Mouse (Mus musculus): ENCODE measurements around the gene Plekho2. TPM values are rescaled to one million over a fixed set of nuclear protein-coding genes. Genes with fewer than 3 reads are reported as not detected.

Gene Plekho2
- polyA plus RNA-seq, 1 experiment from 2014 or later: 11.3 TPM

DNA sequence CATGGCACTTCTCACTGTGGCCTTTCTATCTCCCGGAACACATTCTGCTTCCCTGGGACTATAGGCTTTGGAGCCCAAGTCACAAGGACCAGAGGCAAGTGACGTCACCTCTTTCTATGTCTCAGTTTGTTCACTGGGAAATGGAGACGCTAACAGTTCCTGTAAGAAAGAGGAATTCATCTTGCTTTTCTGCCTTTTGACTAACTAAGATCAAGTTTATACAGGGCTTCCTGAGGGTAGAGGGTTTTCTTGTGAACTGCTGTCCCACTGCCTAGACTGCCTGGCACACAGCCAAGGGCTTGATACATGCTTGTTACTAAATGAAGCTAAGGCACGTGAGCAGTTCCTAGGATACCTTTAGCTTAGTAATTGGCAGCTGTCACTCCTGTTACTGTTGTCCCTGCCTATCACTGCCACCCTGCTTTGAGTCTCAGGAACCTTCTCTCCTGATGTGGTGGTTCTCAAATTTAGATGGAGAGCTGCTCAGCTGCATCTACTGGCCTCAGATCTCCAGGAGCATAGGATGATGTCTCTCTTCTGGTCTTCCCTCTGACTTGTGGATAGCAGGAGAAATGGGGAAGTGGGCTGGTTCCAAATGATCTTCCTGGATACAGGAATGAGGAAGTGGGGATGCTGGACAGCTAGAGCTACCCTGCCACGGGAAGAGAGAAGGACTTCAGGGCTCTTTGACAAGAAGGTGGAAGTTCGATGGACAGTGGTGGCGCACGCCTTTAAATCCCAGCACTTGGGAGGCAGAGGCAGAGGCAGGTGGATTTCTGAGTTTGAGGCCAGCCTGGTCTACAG is 4.2 kb downstream of the Plekho2 start:
- WGBS: 66% methylated on average over 8 of the region's 8 CpGs
- no peak overlapping the region for H3K9ac ChIP-seq (ENCODE audit: low read depth, low read length)
- no peaks in the 10 kb centered on the region for H3K36me3 ChIP-seq (ENCODE audit: control insufficient read depth, insufficient read depth, low read length)
- no peak for ATAC-seq
- H3K27ac ChIP-seq (ENCODE audit: low read length): no peak overlapping the region
- no peaks in the 10 kb centered on the region for H3K27me3 ChIP-seq (replicated peaks; ENCODE audit: control insufficient read depth, insufficient read depth, low read length)
- H3K4me2 ChIP-seq (ENCODE audit: low read depth, low read length): no peak overlapping the region
- no peak overlapping the region for H3K4me3 ChIP-seq (ENCODE audit: low read length)
- peaks cover 32% of the 10 kb centered on the region for H3K4me1 ChIP-seq (ENCODE audit: control insufficient read depth, insufficient read depth, low read length)
- H3K9me3 ChIP-seq (ENCODE audit: control insufficient read depth, low read length): no peaks in the 10 kb centered on the region

DNA sequence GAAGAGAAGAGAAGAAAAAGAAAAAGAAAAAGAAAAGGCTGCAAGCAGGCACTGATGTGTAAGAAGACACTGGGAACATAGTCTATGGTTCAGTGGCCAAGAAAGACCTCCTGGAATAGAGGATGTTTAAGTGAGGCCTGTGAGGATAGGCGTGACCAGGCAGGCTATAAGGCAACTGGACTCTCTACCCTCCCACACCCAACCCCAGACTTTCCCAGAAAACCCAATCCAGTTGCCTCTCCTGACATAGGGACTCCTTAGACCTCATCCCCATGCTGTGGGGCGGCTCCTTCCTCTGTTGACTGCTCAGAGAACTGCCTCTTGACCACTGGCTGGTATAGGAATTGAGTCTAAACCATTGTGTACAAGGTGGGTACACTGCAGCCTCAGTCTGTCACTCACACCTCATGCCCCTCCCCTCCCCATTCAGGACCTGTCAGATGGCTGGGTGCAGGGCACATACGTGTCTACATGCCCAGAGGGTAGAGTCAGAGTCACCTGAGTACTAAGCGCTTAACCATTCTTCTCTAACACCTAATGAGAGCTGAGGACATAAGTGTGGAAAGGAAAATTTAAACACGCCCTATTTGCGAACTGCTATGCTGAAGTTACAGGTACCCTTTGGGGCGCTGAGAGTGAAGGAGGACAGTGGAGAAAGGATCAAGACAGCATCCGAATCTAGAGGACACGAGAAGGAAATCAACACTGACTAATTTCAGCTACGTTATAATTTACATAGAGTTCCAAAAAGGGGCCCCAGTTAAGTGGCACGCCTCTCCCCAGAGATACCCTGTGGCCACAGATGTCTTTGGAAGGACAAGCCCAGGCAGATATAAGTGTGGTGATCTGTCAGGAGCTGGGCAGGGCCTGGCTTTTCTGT is 5.1 kb downstream of the Plekho2 start:
- WGBS: 82% methylated on average over 11 of the region's 11 CpGs
- no peak overlapping the region for H3K4me2 ChIP-seq (ENCODE audit: low read depth, low read length)
- no peaks in the 10 kb centered on the region for H3K9me3 ChIP-seq (ENCODE audit: control insufficient read depth, low read length)
- no peak for ATAC-seq
- no peak overlapping the region for H3K4me3 ChIP-seq (ENCODE audit: low read length)
- H3K9ac ChIP-seq (ENCODE audit: low read depth, low read length): no peak overlapping the region
- no peaks in the 10 kb centered on the region for H3K36me3 ChIP-seq (ENCODE audit: control insufficient read depth, insufficient read depth, low read length)
- no peak overlapping the region for H3K27ac ChIP-seq (ENCODE audit: low read length)
- no peaks in the 10 kb centered on the region for H3K27me3 ChIP-seq (replicated peaks; ENCODE audit: control insufficient read depth, insufficient read depth, low read length)
- peaks cover 32% of the 10 kb centered on the region for H3K4me1 ChIP-seq (ENCODE audit: control insufficient read depth, insufficient read depth, low read length)

DNA sequence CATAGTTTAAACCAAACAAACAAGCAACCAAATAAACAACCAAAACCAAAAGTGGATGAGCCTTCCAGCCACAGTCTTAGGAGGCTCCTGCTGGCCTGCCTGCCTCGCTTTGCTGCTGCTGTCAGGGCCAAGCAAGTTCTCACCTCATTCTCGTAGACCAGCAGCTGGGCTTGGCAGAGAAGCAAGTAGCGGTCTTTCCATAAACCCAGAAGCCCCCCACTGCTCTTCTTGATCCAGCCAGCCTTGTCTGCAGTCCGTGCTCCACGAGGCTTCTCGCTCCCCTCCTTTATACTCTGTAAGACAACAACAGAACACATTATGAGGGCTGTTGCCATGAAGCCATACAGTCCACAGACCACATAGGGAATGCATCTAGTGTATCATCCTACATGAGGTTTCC is 7.0 kb downstream of the Plekho2 start:
- H3K4me2 ChIP-seq (ENCODE audit: low read depth, low read length): no peak overlapping the region
- no peak overlapping the region for H3K9ac ChIP-seq (ENCODE audit: low read depth, low read length)
- no peak overlapping the region for H3K4me3 ChIP-seq (ENCODE audit: low read length)
- no peak for ATAC-seq
- no peaks in the 10 kb centered on the region for H3K27me3 ChIP-seq (replicated peaks; ENCODE audit: control insufficient read depth, insufficient read depth, low read length)
- no peaks in the 10 kb centered on the region for H3K9me3 ChIP-seq (ENCODE audit: control insufficient read depth, low read length)
- peaks cover 28% of the 10 kb centered on the region for H3K4me1 ChIP-seq (ENCODE audit: control insufficient read depth, insufficient read depth, low read length)
- H3K36me3 ChIP-seq (ENCODE audit: control insufficient read depth, insufficient read depth, low read length): no peaks in the 10 kb centered on the region
- WGBS: 85% methylated on average over 6 of the region's 6 CpGs
- no peak overlapping the region for H3K27ac ChIP-seq (ENCODE audit: low read length)

DNA sequence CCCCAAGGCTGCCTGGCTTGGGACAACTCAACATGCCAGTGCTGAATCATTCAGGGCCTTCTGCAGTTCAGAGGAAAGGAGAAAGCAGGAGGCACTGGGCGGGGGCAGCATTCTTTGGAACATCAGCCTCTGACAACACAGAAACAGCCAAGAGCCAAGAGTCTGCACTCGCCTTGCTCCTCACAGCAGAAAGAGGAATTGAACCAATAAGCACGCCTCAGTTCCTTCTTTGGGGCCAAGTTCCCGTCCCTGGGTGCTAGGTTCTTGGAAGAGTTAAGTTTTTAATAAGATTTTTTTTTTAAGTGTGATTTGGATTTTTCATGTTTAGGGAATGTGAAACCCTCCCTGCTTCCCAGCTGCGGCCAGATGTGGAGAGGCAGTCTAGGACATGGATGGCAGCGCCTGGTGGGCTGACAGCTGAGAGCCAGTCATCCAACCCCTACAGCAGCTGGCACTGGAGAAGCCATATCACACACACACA is 10.3 kb downstream of the Plekho2 start:
- Histone ChIP-seq H3K27ac (ENCODE audit: low read length) (peak overlapping the region; percentile 77), H3K4me2 (ENCODE audit: low read depth, low read length) (no peak overlapping the region), H3K9me3 (ENCODE audit: control insufficient read depth, low read length) (no peaks in the 10 kb centered on the region), H3K4me3 (ENCODE audit: low read length) (no peak overlapping the region), H3K9ac (ENCODE audit: low read depth, low read length) (no peak overlapping the region), H3K36me3 (ENCODE audit: control insufficient read depth, insufficient read depth, low read length) (no peaks in the 10 kb centered on the region), H3K4me1 (ENCODE audit: control insufficient read depth, insufficient read depth, low read length) (peaks cover 4% of the 10 kb centered on the region), H3K27me3 (replicated peaks; ENCODE audit: control insufficient read depth, insufficient read depth, low read length) (no peaks in the 10 kb centered on the region)
- ATAC-seq: peak; percentile 63
- WGBS: 67% methylated on average over 6 of the region's 6 CpGs

DNA sequence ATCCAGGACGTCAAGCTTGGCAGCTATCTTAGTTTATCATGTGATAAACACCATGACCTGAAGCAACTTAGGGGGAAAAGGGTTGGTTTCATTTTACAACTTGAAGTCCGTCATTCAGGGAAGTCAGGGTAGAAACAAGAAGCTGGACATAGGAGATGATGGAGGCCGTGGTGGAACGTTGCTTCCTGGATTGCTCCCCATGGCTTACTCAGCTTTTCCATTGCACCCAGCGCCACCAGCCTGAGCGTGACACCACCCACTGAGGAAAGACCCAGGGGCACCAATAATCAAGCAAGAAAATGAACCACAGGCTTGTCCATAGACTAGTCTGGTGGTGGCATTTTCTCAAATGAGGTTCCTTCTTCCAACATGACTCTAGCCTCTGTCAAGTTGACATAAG is 11.1 kb downstream of the Plekho2 start:
- Histone ChIP-seq H3K4me3 (ENCODE audit: low read length) (no peak overlapping the region), H3K27me3 (replicated peaks; ENCODE audit: control insufficient read depth, insufficient read depth, low read length) (no peaks in the 10 kb centered on the region), H3K4me1 (ENCODE audit: control insufficient read depth, insufficient read depth, low read length) (peaks cover 4% of the 10 kb centered on the region), H3K27ac (ENCODE audit: low read length) (peak overlapping the region; percentile 77), H3K9ac (ENCODE audit: low read depth, low read length) (no peak overlapping the region), H3K4me2 (ENCODE audit: low read depth, low read length) (no peak overlapping the region), H3K36me3 (ENCODE audit: control insufficient read depth, insufficient read depth, low read length) (no peaks in the 10 kb centered on the region; the same call in 1 of the 2 replicates), H3K9me3 (ENCODE audit: control insufficient read depth, low read length) (no peaks in the 10 kb centered on the region)
- 85% methylated on average over 6 of the region's 6 CpGs for WGBS
- no peak for ATAC-seq

DNA sequence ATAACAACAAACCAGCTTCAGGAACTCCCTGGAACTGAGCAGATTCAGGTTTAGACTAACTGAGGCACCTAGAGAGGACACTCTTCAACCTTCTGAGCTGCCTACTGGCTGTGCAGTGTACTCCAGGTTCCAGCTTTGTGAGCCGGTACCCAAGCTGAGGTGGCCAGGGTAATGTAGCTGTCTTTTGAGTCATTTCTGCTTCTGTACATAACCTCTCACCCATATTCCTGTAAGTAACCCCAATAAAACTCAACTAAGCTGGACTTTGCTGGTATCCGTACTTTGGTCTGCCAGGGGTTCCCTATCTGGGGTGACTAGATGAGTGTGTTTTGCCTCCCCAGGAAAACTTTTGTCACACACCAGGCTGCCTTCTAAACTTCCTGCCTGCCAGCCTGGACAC is 15.1 kb downstream of the Plekho2 start:
- no peaks in the 10 kb centered on the region for H3K9me3 ChIP-seq (ENCODE audit: control insufficient read depth, low read length)
- no peak overlapping the region for H3K9ac ChIP-seq (ENCODE audit: low read depth, low read length)
- peaks cover 11% of the 10 kb centered on the region for H3K4me1 ChIP-seq (ENCODE audit: control insufficient read depth, insufficient read depth, low read length)
- peaks cover 3% of the 10 kb centered on the region for H3K36me3 ChIP-seq (ENCODE audit: control insufficient read depth, insufficient read depth, low read length)
- H3K27me3 ChIP-seq (replicated peaks; ENCODE audit: control insufficient read depth, insufficient read depth, low read length): no peaks in the 10 kb centered on the region
- H3K27ac ChIP-seq (ENCODE audit: low read length): no peak overlapping the region
- 85% methylated on average over 2 of the region's 2 CpGs for WGBS
- peak; percentile 52 for ATAC-seq
- no peak overlapping the region for H3K4me2 ChIP-seq (ENCODE audit: low read depth, low read length)
- no peak overlapping the region for H3K4me3 ChIP-seq (ENCODE audit: low read length)

DNA sequence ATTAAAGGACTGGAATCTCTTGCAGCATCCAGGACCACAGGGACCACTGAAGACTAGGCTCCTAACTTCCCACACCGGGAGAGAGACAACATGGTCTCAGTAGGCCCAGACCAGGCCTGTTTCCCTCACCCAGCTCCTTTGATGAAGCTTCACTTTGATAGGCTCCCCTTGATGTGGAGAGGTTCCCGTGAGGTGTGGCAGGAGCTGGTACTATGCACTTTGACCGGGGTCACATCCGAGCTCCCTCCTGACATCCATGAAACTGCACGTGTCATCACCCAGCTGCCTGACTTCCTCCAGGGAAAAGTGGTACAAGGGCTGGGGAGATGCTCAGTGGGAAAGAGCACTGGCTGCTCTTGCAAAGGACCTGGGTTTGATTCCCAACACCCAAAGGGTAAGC is 16.8 kb downstream of the Plekho2 start:
- peaks cover 3% of the 10 kb centered on the region for H3K36me3 ChIP-seq (ENCODE audit: control insufficient read depth, insufficient read depth, low read length)
- WGBS: 86% methylated on average over 5 of the region's 5 CpGs
- ATAC-seq: peak; percentile 32; the same call in 1 of the 2 replicates

DNA sequence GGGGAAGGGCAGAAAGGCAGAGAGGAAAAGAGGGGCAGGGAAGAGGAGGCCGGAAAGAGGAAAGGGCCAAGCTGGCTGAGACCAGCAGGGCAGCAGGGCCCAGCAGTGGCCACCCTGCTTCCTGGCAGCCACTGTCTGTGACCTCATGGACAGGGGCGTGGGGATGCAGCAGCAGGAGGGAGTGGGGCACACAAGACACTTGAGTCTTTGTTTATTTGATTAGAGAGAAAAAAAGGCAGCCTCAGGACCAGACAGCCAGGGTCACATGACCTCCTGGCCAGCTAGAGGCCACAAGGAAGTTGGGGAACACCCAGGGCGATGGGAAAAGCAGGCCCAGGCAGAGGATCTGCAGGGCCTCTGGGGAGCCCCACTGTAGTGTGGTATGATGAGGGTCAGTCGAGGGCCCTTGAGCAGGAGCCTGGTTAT is 17.7 kb downstream of the Plekho2 start:
- peak; percentile 52 for ATAC-seq
- 29% methylated on average over 4 of the region's 4 CpGs for WGBS
- H3K36me3 ChIP-seq (ENCODE audit: control insufficient read depth, insufficient read depth, low read length): peaks cover 3% of the 10 kb centered on the region

More for the DNA sequence above, 16.8 kb downstream of the Plekho2 start:
- Histone ChIP-seq H3K4me2 (ENCODE audit: low read depth, low read length) (no peak overlapping the region), H3K27me3 (replicated peaks; ENCODE audit: control insufficient read depth, insufficient read depth, low read length) (no peaks in the 10 kb centered on the region), H3K9ac (ENCODE audit: low read depth, low read length) (no peak overlapping the region), H3K4me3 (ENCODE audit: low read length) (no peak overlapping the region), H3K27ac (ENCODE audit: low read length) (no peak overlapping the region), H3K4me1 (ENCODE audit: control insufficient read depth, insufficient read depth, low read length) (peaks cover 7% of the 10 kb centered on the region), H3K9me3 (ENCODE audit: control insufficient read depth, low read length) (no peaks in the 10 kb centered on the region)

DNA sequence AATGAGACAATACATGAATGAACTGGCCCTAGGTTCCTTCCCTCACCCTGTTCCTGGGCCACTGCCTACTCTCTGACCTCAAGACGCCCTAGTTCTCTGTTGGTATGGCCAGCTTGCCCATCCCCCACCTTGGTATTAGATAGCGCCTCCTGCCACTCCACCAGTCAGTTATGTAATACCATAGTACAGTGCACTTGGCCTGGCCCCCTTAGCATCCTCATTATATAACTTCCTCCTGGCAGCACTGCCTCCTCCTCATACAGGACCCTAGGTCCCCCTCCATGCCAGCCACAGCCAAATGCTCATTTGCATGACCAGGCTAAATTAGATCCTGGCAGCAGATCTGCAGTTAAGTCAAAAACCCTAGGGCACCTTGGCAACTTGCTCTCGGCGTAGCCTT is 18.8 kb downstream of the Plekho2 start:
- no peak for ATAC-seq
- Histone ChIP-seq H3K27me3 (replicated peaks; ENCODE audit: control insufficient read depth, insufficient read depth, low read length) (no peaks in the 10 kb centered on the region), H3K4me1 (ENCODE audit: control insufficient read depth, insufficient read depth, low read length) (peaks cover 8% of the 10 kb centered on the region), H3K9ac (ENCODE audit: low read depth, low read length) (no peak overlapping the region), H3K4me2 (ENCODE audit: low read depth, low read length) (no peak overlapping the region), H3K27ac (ENCODE audit: low read length) (no peak overlapping the region), H3K36me3 (ENCODE audit: control insufficient read depth, insufficient read depth, low read length) (peaks cover 3% of the 10 kb centered on the region), H3K9me3 (ENCODE audit: control insufficient read depth, low read length) (no peaks in the 10 kb centered on the region), H3K4me3 (ENCODE audit: low read length) (no peak overlapping the region)
- whole genome bisulfite sequencing: 89% methylated on average over 4 of the region's 4 CpGs

More for the DNA sequence above, 17.7 kb downstream of the Plekho2 start:
- Histone ChIP-seq H3K4me2 (ENCODE audit: low read depth, low read length) (no peak overlapping the region), H3K27me3 (replicated peaks; ENCODE audit: control insufficient read depth, insufficient read depth, low read length) (no peaks in the 10 kb centered on the region), H3K4me3 (ENCODE audit: low read length) (no peak overlapping the region), H3K9me3 (ENCODE audit: control insufficient read depth, low read length) (no peaks in the 10 kb centered on the region), H3K9ac (ENCODE audit: low read depth, low read length) (0 out of 2 replicates have a peak overlapping the region, but pooled peaks have one; percentile 19), H3K4me1 (ENCODE audit: control insufficient read depth, insufficient read depth, low read length) (peaks cover 7% of the 10 kb centered on the region), H3K27ac (ENCODE audit: low read length) (peak overlapping the region; percentile 54)

All from intestine, embryonic 16.5 days (tissue).